Mouse (Mus musculus) stomach, postnatal 0 days (tissue): Measurements from ENCODE around the gene Smoc2.

Experiments used
- CTCF ChIP-seq: IDR thresholded peaks from 2 replicates; pipeline ENCODE4 v1.5.1; 2016; ENCODE audit warnings: antibody characterized with exemption, low read depth, mild to moderate bottlenecking, moderate library complexity
- EP300 ChIP-seq: optimal IDR thresholded peaks from 2 replicates; pipeline ENCODE3; 2016; ENCODE audit warnings: antibody characterized with exemption

GRCm38 (mm10) chr17:14262217-14262616 is 17.1 kb upstream of the Smoc2 start:
- TF ChIP-seq CTCF, result no peak
- no peak for TF ChIP-seq EP300
